In genomic region chr15:97001886-97002285, GRCm38 (mm10) we compare ENCODE assay signal across 9 mouse cellular contexts. TPM values are rescaled to one million over a fixed set of nuclear protein-coding genes. Genes with fewer than 3 reads are reported as not detected.
DNase-seq lines count a peak whose midpoint lies in the region; ATAC-seq and TF ChIP-seq lines count a peak whose summit lies in the region.
"Had no signal": no experiment of that assay in that cellular context is flagged by ENCODE, and none has a peak within 500 bp of the region (broad histone marks: within the 10 kb centered on the region; RNA-seq: fewer than 3 reads in every experiment).

No protein-coding gene starts in this region.

- peak overlapping the region; percentile 65; the same call in 1 of the 2 replicates for H3K27ac ChIP-seq in kidney, postnatal 0 days
- peak overlapping the region; percentile 91 for H3K27ac ChIP-seq in embryonic facial prominence, embryonic 12.5 days
- H3K27ac ChIP-seq in limb, embryonic 15.5 days = peak overlapping the region; percentile 88
- H3K27ac ChIP-seq: left cerebral cortex, adult 2 months had no signal

- no peak overlapping the region for H3K9ac ChIP-seq in kidney, postnatal 0 days (ENCODE audit: low read depth, low read length)
- no peak overlapping the region for H3K9ac ChIP-seq in embryonic facial prominence, embryonic 12.5 days
- H3K9ac ChIP-seq in limb, embryonic 15.5 days = no peak overlapping the region

- TF ChIP-seq CTCF in kidney, postnatal 0 days (IDR thresholded peaks at IDR 0.05; ENCODE audit: low read depth) = no peak

- ATAC-seq in kidney, postnatal 0 days (replicated peaks; ENCODE audit: low FRiP score, low read depth) = no peak
- ATAC-seq in embryonic facial prominence, embryonic 12.5 days (ENCODE audit: insufficient number of reproducible peaks, insufficient read depth, low FRiP score, low TSS enrichment) = no peak
- ATAC-seq in limb, embryonic 15.5 days (ENCODE audit: insufficient number of reproducible peaks, low FRiP score, low TSS enrichment, low read depth) = no peak

- peak; percentile 13 to 25 for DNase-seq in cerebellum, postnatal 14 days
- no peak for DNase-seq in cerebellum, adult 18-20 months
- DNase-seq in kidney, postnatal 0 days (ENCODE audit: low spot score) = no peak
- no peak for DNase-seq in kidney, postnatal 25 days
- DNase-seq in thymus, adult 18-20 months = no peak
- no peak for DNase-seq in layer of hippocampus, postnatal 10 days (ENCODE audit: low spot score in 2 of 2)

- H3K9me3 ChIP-seq in kidney, postnatal 0 days (replicated peaks; ENCODE audit: low read length) = no peaks in the 10 kb centered on the region
- H3K9me3 ChIP-seq in embryonic facial prominence, embryonic 12.5 days = no peaks in the 10 kb centered on the region
- no peaks in the 10 kb centered on the region for H3K9me3 ChIP-seq in limb, embryonic 15.5 days

- H3K36me3 ChIP-seq in kidney, postnatal 0 days (ENCODE audit: insufficient read depth, low read length) = no peaks in the 10 kb centered on the region
- H3K36me3 ChIP-seq in embryonic facial prominence, embryonic 12.5 days = peaks cover 5% of the 10 kb centered on the region; the same call in 1 of the 2 replicates
- peaks cover 9% of the 10 kb centered on the region for H3K36me3 ChIP-seq in limb, embryonic 15.5 days

- H3K4me1 ChIP-seq in kidney, postnatal 0 days (replicated peaks; ENCODE audit: insufficient read depth, low read length) = peaks cover 14% of the 10 kb centered on the region
- H3K4me1 ChIP-seq in embryonic facial prominence, embryonic 12.5 days = peaks cover 47% of the 10 kb centered on the region
- H3K4me1 ChIP-seq in limb, embryonic 15.5 days = peaks cover 48% of the 10 kb centered on the region

- H3K27me3 ChIP-seq in kidney, postnatal 0 days (ENCODE audit: insufficient read depth, low read length) = no peaks in the 10 kb centered on the region
- no peaks in the 10 kb centered on the region for H3K27me3 ChIP-seq in embryonic facial prominence, embryonic 12.5 days
- no peaks in the 10 kb centered on the region for H3K27me3 ChIP-seq in limb, embryonic 15.5 days

- 75% methylated on average over 7 of the region's 7 CpGs for WGBS in kidney, postnatal 0 days
- 82% methylated on average over 7 of the region's 7 CpGs for WGBS in embryonic facial prominence, embryonic 12.5 days
- WGBS in limb, embryonic 15.5 days = 59% methylated on average over 7 of the region's 7 CpGs

- H3K4me3 ChIP-seq in kidney, postnatal 0 days (replicated peaks; ENCODE audit: low read depth, low read length) = no peak overlapping the region
- no peak overlapping the region for H3K4me3 ChIP-seq in embryonic facial prominence, embryonic 12.5 days
- no peak overlapping the region for H3K4me3 ChIP-seq in limb, embryonic 15.5 days
- H3K4me3 ChIP-seq: left cerebral cortex, adult 2 months had no signal

- no peak overlapping the region for H3K4me2 ChIP-seq in kidney, postnatal 0 days (ENCODE audit: low read length)
- H3K4me2 ChIP-seq in embryonic facial prominence, embryonic 12.5 days (replicated peaks) = no peak overlapping the region
- no peak overlapping the region for H3K4me2 ChIP-seq in limb, embryonic 15.5 days

RNA-seq across cellular contexts. Expression of gene Slc38a4, which starts 53.9 kb away (rescaled TPM):
- 38.4 and 41.3 TPM in 2 replicates for polyA plus RNA-seq in kidney, postnatal 0 days (2015; fragmentation: Nextera tagmentation; extraction: Ambion mirVana)
- polyA plus RNA-seq in embryonic facial prominence, embryonic 12.5 days (2016; fragmentation: Nextera tagmentation; extraction: Ambion mirVana) = 54.0 and 60.1 TPM in 2 replicates
- polyA plus RNA-seq in limb, embryonic 15.5 days (2015; fragmentation: Nextera tagmentation; extraction: Ambion mirVana) = 116 and 120 TPM in 2 replicates
- 1 to 10 TPM; 1.3 TPM for total RNA-seq in layer of hippocampus, postnatal 10 days (2021)

Comparison
In these comparisons a context has a peak if more than half of its experiments do, and no peak if none do; other contexts are left out.
1. DNase-seq: peak in cerebellum, postnatal 14 days (2 of 2); none in cerebellum, adult 18-20 months (0 of 2), kidney, postnatal 0 days (single experiment), kidney, postnatal 25 days (0 of 2), thymus, adult 18-20 months (0 of 2) and layer of hippocampus, postnatal 10 days (0 of 2).
2. Peak in every context shown above with its lines, with median percentiles within 50 percentile points of each other: H3K27ac ChIP-seq.